16 mouse cellular contexts compared by ENCODE assay signal in genomic region chr5:113827991-113828411, GRCm38 (mm10). TPM values are rescaled to one million over a fixed set of nuclear protein-coding genes. Genes with fewer than 3 reads are reported as not detected.
DNase-seq lines count a peak whose midpoint lies in the region; ATAC-seq lines count a peak whose summit lies in the region.
"Had no signal": no experiment of that assay in that cellular context is flagged by ENCODE, and none has a peak within 500 bp of the region (broad histone marks: within the 10 kb centered on the region; RNA-seq: fewer than 3 reads in every experiment).

No protein-coding gene starts in this region.

- peaks cover 25% of the 10 kb centered on the region for H3K4me1 ChIP-seq in liver, embryonic 11.5 days (replicated peaks; ENCODE audit: control insufficient read depth, insufficient read depth, low read length)
- H3K4me1 ChIP-seq in megakaryocyte, embryonic 14.5 days: peaks cover 65% of the 10 kb centered on the region

- H3K4me3 ChIP-seq in liver, embryonic 11.5 days (ENCODE audit: low read depth, low read length): no peak overlapping the region
- peak overlapping the region; percentile 71 for H3K4me3 ChIP-seq in megakaryocyte, embryonic 14.5 days (replicated peaks)
- H3K4me3 ChIP-seq: embryonic facial prominence, embryonic 12.5 days had no signal

- no peaks in the 10 kb centered on the region for H3K36me3 ChIP-seq in liver, embryonic 11.5 days (ENCODE audit: control insufficient read depth, insufficient read depth, low read length)
- no peaks in the 10 kb centered on the region for H3K36me3 ChIP-seq in megakaryocyte, embryonic 14.5 days (replicated peaks; ENCODE audit: low read length)
- H3K36me3 ChIP-seq: embryonic facial prominence, embryonic 12.5 days had no signal

- 43% methylated on average over 4 of the region's 4 CpGs for WGBS in liver, embryonic 11.5 days

- no peak for ATAC-seq in liver, embryonic 11.5 days (replicated peaks; ENCODE audit: low FRiP score)
- peak; percentile 12 for ATAC-seq in CD4-positive, CD25-positive, alpha-beta regulatory T cell, adult 4 months
- ATAC-seq in granulocyte monocyte progenitor cell, adult 5-6 weeks (replicated peaks; ENCODE audit: poor library complexity, severe bottlenecking): peak; percentile 37

- no peak overlapping the region for H3K9ac ChIP-seq in liver, embryonic 11.5 days (ENCODE audit: low read depth, low read length)
- H3K9ac ChIP-seq: embryonic facial prominence, embryonic 12.5 days; hindbrain, embryonic 14.5 days; lung, embryonic 14.5 days had no signal

- H3K27me3 ChIP-seq in liver, embryonic 11.5 days (replicated peaks; ENCODE audit: control insufficient read depth, insufficient read depth, low read length): no peaks in the 10 kb centered on the region
- peaks cover 36% of the 10 kb centered on the region for H3K27me3 ChIP-seq in megakaryocyte, embryonic 14.5 days (replicated peaks)
- H3K27me3 ChIP-seq: embryonic facial prominence, embryonic 12.5 days had no signal

- H3K4me2 ChIP-seq in liver, embryonic 11.5 days: peak overlapping the region; percentile 12
- H3K4me2 ChIP-seq: embryonic facial prominence, embryonic 12.5 days; hindbrain, embryonic 14.5 days; lung, embryonic 14.5 days had no signal

- DNase-seq in liver, embryonic 11.5 days (ENCODE audit: low spot score): no peak
- DNase-seq in liver: no peak
- DNase-seq in cerebellum, postnatal 14 days: no peak
- no peak for DNase-seq in adrenal gland, adult 18-20 months (ENCODE audit: low spot score in 2 of 2)
- no peak for DNase-seq in urinary bladder, postnatal 36 days (ENCODE audit: low spot score in 2 of 2)
- DNase-seq: adrenal gland, postnatal 10 days; cerebellum, postnatal 10 days; gastrocnemius, postnatal 36 days; kidney, postnatal 10 days; lung, embryonic 14.5 days; right cerebral cortex, postnatal 25 days had no signal

- no peaks in the 10 kb centered on the region for H3K9me3 ChIP-seq in liver, embryonic 11.5 days (ENCODE audit: control insufficient read depth, low read length)
- no peaks in the 10 kb centered on the region for H3K9me3 ChIP-seq in megakaryocyte, embryonic 14.5 days
- H3K9me3 ChIP-seq: embryonic facial prominence, embryonic 12.5 days had no signal

- H3K27ac ChIP-seq in liver, embryonic 11.5 days (ENCODE audit: low read depth, low read length): no peak overlapping the region
- H3K27ac ChIP-seq: embryonic facial prominence, embryonic 12.5 days; hindbrain, embryonic 14.5 days had no signal

RNA-seq across cellular contexts. Expression of gene Selplg, which starts 4.4 kb away (rescaled TPM):
- 17.1 and 17.8 TPM in 2 replicates for polyA plus RNA-seq in liver, embryonic 11.5 days (2014; fragmentation: Nextera tagmentation; extraction: Ambion mirVana)
- 100 to 1,000 TPM; 473 to 498 TPM for polyA plus RNA-seq in CD4-positive, CD25-positive, alpha-beta regulatory T cell, adult 4 months (2017; shearing (Covaris generic))
- total RNA-seq in granulocyte monocyte progenitor cell, adult 5-6 weeks (2014; fragmentation: Nextera tagmentation): 288 and 331 TPM in 2 replicates
- total RNA-seq in granulocyte monocyte progenitor cell, adult 5-6 weeks (2017): 99.4 and 109 TPM in 2 replicates
- polyA plus RNA-seq in megakaryocyte, embryonic 14.5 days (2012; ENCODE audit: insufficient read depth, low replicate concordance): 39.4 and 167 TPM in 2 replicates
- total RNA-seq in adrenal gland, adult 18-20 months (2021): 10 to 100 TPM in 1 of 2 experiments, 1 to 10 TPM in 1; 4.5 to 10.0 TPM

RNA-seq across cellular contexts. Expression of gene Tmem119, which starts 27.7 kb away (rescaled TPM):
- 15.6 and 16.9 TPM in 2 replicates for polyA plus RNA-seq in liver, embryonic 11.5 days (2014; fragmentation: Nextera tagmentation; extraction: Ambion mirVana)
- polyA plus RNA-seq in CD4-positive, CD25-positive, alpha-beta regulatory T cell, adult 4 months (2017; shearing (Covaris generic)): not detected
- 11.1 and 13.4 TPM in 2 replicates for total RNA-seq in granulocyte monocyte progenitor cell, adult 5-6 weeks (2014; fragmentation: Nextera tagmentation)
- 4.2 and 7.8 TPM in 2 replicates for total RNA-seq in granulocyte monocyte progenitor cell, adult 5-6 weeks (2017)
- polyA plus RNA-seq in megakaryocyte, embryonic 14.5 days (2012; ENCODE audit: insufficient read depth, low replicate concordance): 4.0 TPM in 1 of 2 replicates, not detected in the other
- total RNA-seq in adrenal gland, adult 18-20 months (2021): 10 to 100 TPM in 1 of 2 experiments, 1 to 10 TPM in 1; 6.8 to 12.3 TPM

RNA-seq across cellular contexts. Expression of gene Iscu, which starts 55.5 kb away (rescaled TPM):
- polyA plus RNA-seq in liver, embryonic 11.5 days (2014; fragmentation: Nextera tagmentation; extraction: Ambion mirVana): 109 and 117 TPM in 2 replicates
- 10 to 100 TPM in 1 of 2 experiments, 1 to 10 TPM in 1; 7.1 to 10.8 TPM for polyA plus RNA-seq in CD4-positive, CD25-positive, alpha-beta regulatory T cell, adult 4 months (2017; shearing (Covaris generic))
- total RNA-seq in granulocyte monocyte progenitor cell, adult 5-6 weeks (2014; fragmentation: Nextera tagmentation): 81.9 and 100 TPM in 2 replicates
- total RNA-seq in granulocyte monocyte progenitor cell, adult 5-6 weeks (2017): 101 and 111 TPM in 2 replicates
- polyA plus RNA-seq in megakaryocyte, embryonic 14.5 days (2012; ENCODE audit: insufficient read depth, low replicate concordance): 39.7 and 56.2 TPM in 2 replicates
- 1,000 to 10,000 TPM in 1 of 2 experiments, 100 to 1,000 TPM in 1; 455 to 1,089 TPM for total RNA-seq in adrenal gland, adult 18-20 months (2021)

RNA-seq across cellular contexts. Expression of gene Sart3, which starts 55.7 kb away (rescaled TPM):
- polyA plus RNA-seq in liver, embryonic 11.5 days (2014; fragmentation: Nextera tagmentation; extraction: Ambion mirVana): 52.0 and 54.4 TPM in 2 replicates
- 10 to 100 TPM; 13.6 to 15.4 TPM for polyA plus RNA-seq in CD4-positive, CD25-positive, alpha-beta regulatory T cell, adult 4 months (2017; shearing (Covaris generic))
- total RNA-seq in granulocyte monocyte progenitor cell, adult 5-6 weeks (2014; fragmentation: Nextera tagmentation): 29.2 and 29.7 TPM in 2 replicates
- total RNA-seq in granulocyte monocyte progenitor cell, adult 5-6 weeks (2017): 31.1 and 38.5 TPM in 2 replicates
- 9.0 and 14.3 TPM in 2 replicates for polyA plus RNA-seq in megakaryocyte, embryonic 14.5 days (2012; ENCODE audit: insufficient read depth, low replicate concordance)
- 10 to 100 TPM; 28.4 to 33.7 TPM for total RNA-seq in adrenal gland, adult 18-20 months (2021)
